Mouse (Mus musculus) brain, embryonic 14.5 days (tissue): ENCODE measurements at regions not wholly inside any gene's neighbourhood (a gene's known extent, or its start where the extent isn't known, plus 50 kb on each side); places are given as distances from the start of the nearest gene placed in this dataset.

Experiments used
- DNase-seq: peaks from one replicate; pipeline ENCODE4 v3.0.0-alpha.2; 2011; ENCODE audit warnings: low read depth
- CTCF ChIP-seq: fragments of 200-500 bp; IDR thresholded peaks from 2 replicates; pipeline ENCODE4 v1.5.1; 2012; ENCODE audit warnings: inconsistent platforms, mild to moderate bottlenecking, moderate library complexity, borderline replicate concordance; ENCODE audit not compliant: insufficient read depth, insufficient read length; ENCODE audit errors: extremely low read depth
- POLR2A ChIP-seq: fragments of 200-500 bp; IDR thresholded peaks from 2 replicates; pipeline ENCODE4 v1.6.1; 2012; ENCODE audit warnings: mild to moderate bottlenecking, inconsistent platforms, borderline replicate concordance; ENCODE audit not compliant: poor library complexity, insufficient read depth, insufficient read length, severe bottlenecking; ENCODE audit errors: extremely low read depth

DNA sequence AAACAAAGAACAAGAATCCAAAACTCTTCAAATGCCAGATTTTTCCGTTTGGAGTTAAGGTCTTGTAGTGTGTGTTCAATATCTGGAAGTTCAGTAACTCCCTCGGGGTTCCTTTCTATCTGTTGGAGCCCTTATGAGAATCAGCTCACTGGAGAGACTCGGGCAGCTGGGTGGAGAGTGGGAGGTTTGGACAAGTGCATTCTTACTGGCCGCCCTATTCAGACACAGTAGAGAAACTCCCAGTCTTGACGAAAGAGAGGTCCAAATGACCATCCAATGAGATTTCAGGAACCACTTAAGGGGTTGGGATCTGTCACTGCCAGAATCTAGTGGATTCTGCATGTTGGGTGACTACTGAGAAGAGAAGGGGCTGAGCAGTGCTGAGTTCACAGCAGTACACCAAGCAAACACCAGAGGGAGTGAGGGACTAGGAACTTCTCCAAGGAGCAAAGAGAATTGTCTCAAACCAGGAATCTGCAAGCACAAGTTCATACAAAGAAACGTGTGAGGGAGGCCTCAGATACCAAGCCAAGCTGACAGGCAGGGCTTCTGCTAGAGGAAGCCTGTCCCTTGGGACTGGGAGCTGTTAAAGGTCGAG is 310.0 kb upstream of the Magi2 start:
- DNase-seq, result peak; percentile 73
- TF ChIP-seq POLR2A (no peak), CTCF (peak; percentile 62; the same call in 1 of the 2 replicates)

DNA sequence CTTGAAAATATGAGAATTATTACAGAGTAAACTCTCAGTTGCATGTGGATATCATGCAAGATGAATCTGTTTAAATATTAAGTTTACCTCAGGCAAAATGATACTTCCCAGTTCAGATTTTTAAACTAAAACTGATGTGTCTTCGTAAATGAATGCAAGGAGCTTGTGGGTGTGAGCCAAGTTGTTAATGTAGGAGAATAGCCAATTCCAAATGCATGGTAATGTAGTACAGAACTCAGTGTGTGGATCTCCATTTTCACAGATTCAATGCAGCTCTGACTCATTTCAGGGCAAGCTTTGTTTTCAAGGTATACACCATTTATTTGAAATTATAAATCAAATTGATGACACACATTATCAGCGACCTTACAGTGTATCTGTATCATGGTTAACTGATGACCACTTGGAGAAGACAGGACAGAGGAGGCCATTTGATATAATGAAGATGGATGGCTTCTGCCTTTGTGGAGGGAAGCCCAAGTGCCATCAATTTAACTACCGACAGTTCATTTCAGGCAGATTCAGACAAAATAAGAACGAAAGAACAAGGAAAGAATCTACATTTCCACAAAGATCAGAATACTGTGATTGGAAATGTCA is 272.9 kb upstream of the Magi2 start:
- TF ChIP-seq POLR2A (no peak), CTCF (no peak)

More for the DNA sequence above, 272.9 kb upstream of the Magi2 start:
- DNase-seq, result peak; percentile 5
